Mouse (Mus musculus) erythroid progenitor cell, adult 5-6 weeks (primary cell): Measurements from ENCODE around the gene Ccdc93. TPM values are rescaled to one million over a fixed set of nuclear protein-coding genes. Genes with fewer than 3 reads are reported as not detected.

Experiments used
- total RNA-seq, 2 experiments: library from RNA; stranded (forward) in 1 of 2; stranded (reverse) in 1 of 2; fragments of 150-400 nt in 1 of 2; fragments of 186-747, 209-891 nt in 1 of 2; gene quantifications; 2 replicates each; pipeline versions ENCODE4 v1.2.3 to v1.2.4; 2015 to 2017; ENCODE audit warnings: low replicate concordance in 2 of 2

Ccdc93 gene
- total RNA-seq, 2 experiments from 2014 or later, result 1.7 to 4.4 TPM

Other genes with a start within 250 kb of the Ccdc93 start
- 6.1 and 10.5 TPM in 2 replicates for gene Insig2, start 98.5 kb upstream of the Ccdc93 start, total RNA-seq (2015; ENCODE audit: low replicate concordance)
- gene Insig2, start 98.5 kb upstream of the Ccdc93 start, total RNA-seq (2017; ENCODE audit: low replicate concordance), result 4.7 and 18.9 TPM in 2 replicates
- not detected in 2 replicates for gene Htr5b, start 97.4 kb downstream of the Ccdc93 start, total RNA-seq (2015; ENCODE audit: low replicate concordance)
- not detected in 2 replicates for gene Htr5b, start 97.4 kb downstream of the Ccdc93 start, total RNA-seq (2017; ENCODE audit: low replicate concordance)
- 35.0 and 43.6 TPM in 2 replicates for gene Ddx18, start 136.9 kb downstream of the Ccdc93 start, total RNA-seq (2015; ENCODE audit: low replicate concordance)
- 7.3 and 13.7 TPM in 2 replicates for gene Ddx18, start 136.9 kb downstream of the Ccdc93 start, total RNA-seq (2017; ENCODE audit: low replicate concordance)